Mouse (Mus musculus): ENCODE data around the gene Unc13d. TPM values are rescaled to one million over a fixed set of nuclear protein-coding genes. Genes with fewer than 3 reads are reported as not detected.
A peak's percentile ranks its signal among the peaks of the same experiment; 100 is the strongest.
"Not testable (repeated sequence)": the region's sequence is repeated elsewhere in the genome, so short reads cannot be mapped to it uniquely, and the experiment has no call there.

Gene Unc13d
- polyA plus RNA-seq, 1 experiment from 2014 or later: 1.3 TPM

DNA sequence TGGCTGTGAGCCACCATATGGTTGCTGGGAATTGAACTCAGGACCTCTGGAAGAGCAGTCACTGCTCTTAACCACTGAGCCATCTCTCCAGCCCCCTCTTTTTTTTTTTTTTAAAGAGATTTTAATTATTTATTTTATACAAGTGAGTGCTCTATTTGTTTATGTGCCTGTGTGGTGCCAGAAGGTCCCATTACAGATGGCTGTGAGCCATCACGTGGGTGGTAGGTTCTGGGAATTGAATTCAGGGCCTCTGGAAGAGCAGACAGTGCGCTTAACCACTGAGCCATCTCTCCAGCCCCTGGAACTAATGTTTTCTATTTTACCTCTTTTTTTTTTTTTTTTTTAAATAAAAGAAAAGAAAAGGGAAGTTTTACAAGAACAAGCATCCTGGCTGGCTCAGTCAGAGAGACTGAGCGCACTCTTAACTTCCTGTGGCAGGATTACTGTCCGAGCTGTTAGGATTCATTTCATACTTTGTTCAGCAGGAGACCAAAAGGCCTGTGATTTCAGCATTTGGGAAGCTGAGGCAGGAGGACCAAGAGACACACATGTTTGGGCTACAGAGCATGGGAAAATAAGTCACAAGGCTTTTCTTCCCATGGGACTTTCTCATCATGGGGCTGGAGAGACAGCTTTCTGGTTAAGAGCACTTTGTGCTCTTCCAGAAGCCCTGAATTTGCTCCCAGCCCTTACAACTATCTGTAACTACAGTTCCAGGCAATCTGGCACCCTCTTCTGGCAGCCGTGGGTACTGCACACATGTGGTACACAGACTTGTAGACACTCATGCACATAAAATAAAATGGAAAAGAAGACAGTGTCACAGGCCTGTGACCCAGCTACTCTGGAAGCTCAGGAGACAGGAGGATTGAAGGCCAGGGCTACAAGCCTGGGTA, 18.7 kb upstream of the Unc13d start:
- DNase-seq (ENCODE audit: low spot score) (peak; percentile 40), ATAC-seq (ENCODE audit: low FRiP score) (no peak)
- WGBS: 90% methylated on average over 5 of the region's 5 CpGs

GRCm38 (mm10) chr11:116095573-116095972, 17.8 kb upstream of the Unc13d start:
- no peaks in the 10 kb centered on the region for H3K36me3 ChIP-seq (ENCODE audit: control insufficient read depth, insufficient read depth, low read length)

More for the DNA sequence above, 18.7 kb upstream of the Unc13d start:
- Histone ChIP-seq H3K27ac (ENCODE audit: low read depth, low read length) (no peak overlapping the region), H3K9me3 (ENCODE audit: control insufficient read depth, low read length) (no peaks in the 10 kb centered on the region), H3K36me3 (ENCODE audit: control insufficient read depth, insufficient read depth, low read length) (no peaks in the 10 kb centered on the region), H3K4me2 (replicated peaks; ENCODE audit: low read depth, low read length) (no peak overlapping the region), H3K9ac (ENCODE audit: low read depth, low read length) (no peak overlapping the region), H3K4me3 (ENCODE audit: low read depth, low read length) (no peak overlapping the region), H3K4me1 (replicated peaks; ENCODE audit: control insufficient read depth, insufficient read depth, low read length) (no peaks in the 10 kb centered on the region), H3K27me3 (ENCODE audit: control insufficient read depth, insufficient read depth, low read length) (no peaks in the 10 kb centered on the region)

DNA sequence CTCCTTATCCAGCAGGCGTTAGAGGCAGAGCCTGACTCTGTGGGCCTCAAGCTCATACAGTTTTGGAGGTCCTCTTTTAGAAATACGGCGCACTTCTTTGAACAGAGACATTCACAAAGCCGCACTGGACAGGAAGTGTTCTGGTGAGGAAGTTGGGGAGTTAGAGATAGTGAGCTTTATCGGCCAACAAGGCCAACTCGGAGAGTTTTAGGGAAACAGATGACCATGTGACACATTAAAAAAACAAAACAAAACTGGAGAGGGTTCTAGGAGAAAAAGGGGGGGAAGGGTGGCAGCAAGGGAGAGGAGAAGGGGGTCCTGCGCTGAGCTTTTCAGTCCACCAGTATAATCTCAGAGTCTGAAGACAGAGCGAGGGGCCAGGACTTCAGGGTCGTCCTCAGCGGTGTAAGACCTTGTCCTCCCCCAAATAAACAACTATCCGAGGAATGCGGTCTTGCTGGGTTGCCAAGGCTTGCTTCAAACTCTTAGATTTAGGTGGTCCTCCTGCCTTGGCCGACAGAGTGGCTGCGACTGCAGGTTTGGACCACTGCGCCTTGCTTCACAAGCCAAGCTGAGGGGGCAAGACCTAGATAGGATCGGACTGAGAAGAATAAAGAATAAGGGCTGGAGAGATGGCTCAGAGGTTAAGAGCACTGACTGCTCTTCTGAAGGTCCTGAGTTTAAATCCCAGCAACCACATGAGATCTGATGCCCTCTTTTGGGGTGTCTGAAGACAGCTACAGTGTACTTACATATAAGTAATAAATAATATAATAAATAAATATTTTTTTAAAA, 16.2 kb upstream of the Unc13d start:
- H3K9me3 ChIP-seq (ENCODE audit: control insufficient read depth, low read length): no peaks in the 10 kb centered on the region
- no peak overlapping the region for H3K4me2 ChIP-seq (replicated peaks; ENCODE audit: low read depth, low read length)
- 66% methylated on average over 16 of the region's 16 CpGs for WGBS
- no peak overlapping the region for H3K27ac ChIP-seq (ENCODE audit: low read depth, low read length)
- H3K4me1 ChIP-seq (replicated peaks; ENCODE audit: control insufficient read depth, insufficient read depth, low read length): no peaks in the 10 kb centered on the region
- H3K36me3 ChIP-seq (ENCODE audit: control insufficient read depth, insufficient read depth, low read length): no peaks in the 10 kb centered on the region
- ATAC-seq (ENCODE audit: low FRiP score) (no peak), DNase-seq (ENCODE audit: low spot score) (no peak)
- H3K9ac ChIP-seq (ENCODE audit: low read depth, low read length): no peak overlapping the region
- no peaks in the 10 kb centered on the region for H3K27me3 ChIP-seq (ENCODE audit: control insufficient read depth, insufficient read depth, low read length)
- H3K4me3 ChIP-seq (ENCODE audit: low read depth, low read length): no peak overlapping the region

More at GRCm38 (mm10) chr11:116095573-116095972, 17.8 kb upstream of the Unc13d start:
- H3K27me3 ChIP-seq (ENCODE audit: control insufficient read depth, insufficient read depth, low read length): no peaks in the 10 kb centered on the region
- no peaks in the 10 kb centered on the region for H3K4me1 ChIP-seq (replicated peaks; ENCODE audit: control insufficient read depth, insufficient read depth, low read length)
- DNase-seq (ENCODE audit: low spot score): no peak
- WGBS: 77% methylated on average over 3 of the region's 3 CpGs
- H3K9ac ChIP-seq (ENCODE audit: low read depth, low read length): no peak overlapping the region
- no peaks in the 10 kb centered on the region for H3K9me3 ChIP-seq (ENCODE audit: control insufficient read depth, low read length)
- H3K4me3 ChIP-seq (ENCODE audit: low read depth, low read length): no peak overlapping the region
- H3K4me2 ChIP-seq (replicated peaks; ENCODE audit: low read depth, low read length): no peak overlapping the region
- no peak for ATAC-seq (ENCODE audit: low FRiP score)
- H3K27ac ChIP-seq (ENCODE audit: low read depth, low read length): no peak overlapping the region

- H3K9me3 ChIP-seq (ENCODE audit: control insufficient read depth, low read length); H3K4me1 ChIP-seq (replicated peaks; ENCODE audit: control insufficient read depth, insufficient read depth, low read length); H3K9ac ChIP-seq (ENCODE audit: low read depth, low read length); H3K27ac ChIP-seq (ENCODE audit: low read depth, low read length); H3K36me3 ChIP-seq (ENCODE audit: control insufficient read depth, insufficient read depth, low read length); ATAC-seq (ENCODE audit: low FRiP score); H3K4me3 ChIP-seq (ENCODE audit: low read depth, low read length); DNase-seq (ENCODE audit: low spot score); H3K27me3 ChIP-seq (ENCODE audit: control insufficient read depth, insufficient read depth, low read length); H3K4me2 ChIP-seq (replicated peaks; ENCODE audit: low read depth, low read length): not testable (repeated sequence)
- 93% methylated on average over 6 of the region's 6 CpGs for WGBS
These were observed 15.2 kb upstream of the Unc13d start for GRCm38 (mm10) chr11:116092959-116093358.

- Histone ChIP-seq H3K4me1 (replicated peaks; ENCODE audit: control insufficient read depth, insufficient read depth, low read length) (no peaks in the 10 kb centered on the region), H3K9ac (ENCODE audit: low read depth, low read length) (no peak overlapping the region), H3K4me2 (replicated peaks; ENCODE audit: low read depth, low read length) (no peak overlapping the region), H3K27ac (ENCODE audit: low read depth, low read length) (no peak overlapping the region), H3K36me3 (ENCODE audit: control insufficient read depth, insufficient read depth, low read length) (no peaks in the 10 kb centered on the region), H3K9me3 (ENCODE audit: control insufficient read depth, low read length) (no peaks in the 10 kb centered on the region), H3K27me3 (ENCODE audit: control insufficient read depth, insufficient read depth, low read length) (no peaks in the 10 kb centered on the region), H3K4me3 (ENCODE audit: low read depth, low read length) (no peak overlapping the region)
- WGBS: 84% methylated on average over 6 of the region's 6 CpGs
- no peak for ATAC-seq (ENCODE audit: low FRiP score)
- no peak for DNase-seq (ENCODE audit: low spot score)
These were observed 13.8 kb upstream of the Unc13d start for GRCm38 (mm10) chr11:116091591-116091990.

DNA sequence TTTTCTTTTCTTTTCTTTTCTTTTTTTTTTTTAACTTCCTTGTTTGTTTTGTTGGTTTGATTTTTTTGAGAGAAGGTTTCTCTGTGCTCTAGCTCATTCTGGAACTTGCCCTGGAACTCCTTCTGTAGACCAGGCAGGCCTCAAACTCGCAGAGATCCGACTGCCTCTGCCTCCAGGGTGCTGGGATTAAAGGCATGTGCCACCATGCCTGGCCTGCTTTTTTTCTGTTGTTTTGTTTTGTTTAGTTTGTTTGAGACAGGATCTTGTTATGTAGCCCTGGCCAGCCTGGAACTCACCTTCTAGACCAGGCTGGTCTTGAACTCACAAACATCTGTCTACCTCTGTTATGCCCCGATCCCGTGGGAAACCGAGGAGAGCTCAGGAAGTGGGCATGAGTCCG, 11.8 kb upstream of the Unc13d start:
- no peaks in the 10 kb centered on the region for H3K36me3 ChIP-seq (ENCODE audit: control insufficient read depth, insufficient read depth, low read length)
- no peaks in the 10 kb centered on the region for H3K9me3 ChIP-seq (ENCODE audit: control insufficient read depth, low read length)
- no peak overlapping the region for H3K4me2 ChIP-seq (replicated peaks; ENCODE audit: low read depth, low read length)
- no peak overlapping the region for H3K9ac ChIP-seq (ENCODE audit: low read depth, low read length)
- DNase-seq (ENCODE audit: low spot score) (no peak), ATAC-seq (ENCODE audit: low FRiP score) (no peak)
- 89% methylated on average over 6 of the region's 6 CpGs for WGBS
- no peaks in the 10 kb centered on the region for H3K27me3 ChIP-seq (ENCODE audit: control insufficient read depth, insufficient read depth, low read length)
- H3K27ac ChIP-seq (ENCODE audit: low read depth, low read length): no peak overlapping the region
- H3K4me3 ChIP-seq (ENCODE audit: low read depth, low read length): no peak overlapping the region
- H3K4me1 ChIP-seq (replicated peaks; ENCODE audit: control insufficient read depth, insufficient read depth, low read length): no peaks in the 10 kb centered on the region

- no peak for ATAC-seq (ENCODE audit: low FRiP score)
- Histone ChIP-seq H3K4me3 (ENCODE audit: low read depth, low read length) (no peak overlapping the region), H3K9me3 (ENCODE audit: control insufficient read depth, low read length) (no peaks in the 10 kb centered on the region), H3K4me1 (replicated peaks; ENCODE audit: control insufficient read depth, insufficient read depth, low read length) (no peaks in the 10 kb centered on the region), H3K9ac (ENCODE audit: low read depth, low read length) (no peak overlapping the region), H3K36me3 (ENCODE audit: control insufficient read depth, insufficient read depth, low read length) (no peaks in the 10 kb centered on the region), H3K27me3 (ENCODE audit: control insufficient read depth, insufficient read depth, low read length) (no peaks in the 10 kb centered on the region), H3K27ac (ENCODE audit: low read depth, low read length) (no peak overlapping the region), H3K4me2 (replicated peaks; ENCODE audit: low read depth, low read length) (no peak overlapping the region)
- 85% methylated on average over 11 of the region's 11 CpGs for WGBS
- DNase-seq (ENCODE audit: low spot score): no peak
These were observed 11.1 kb upstream of the Unc13d start for GRCm38 (mm10) chr11:116088741-116089394.

GRCm38 (mm10) chr11:116088188-116088587, 10.4 kb upstream of the Unc13d start:
- Histone ChIP-seq H3K4me1 (replicated peaks; ENCODE audit: control insufficient read depth, insufficient read depth, low read length) (no peaks in the 10 kb centered on the region), H3K4me2 (replicated peaks; ENCODE audit: low read depth, low read length) (no peak overlapping the region; the same call in 1 of the 2 replicates), H3K4me3 (ENCODE audit: low read depth, low read length) (no peak overlapping the region; the same call in 1 of the 2 replicates), H3K9ac (ENCODE audit: low read depth, low read length) (no peak overlapping the region), H3K36me3 (ENCODE audit: control insufficient read depth, insufficient read depth, low read length) (no peaks in the 10 kb centered on the region), H3K27me3 (ENCODE audit: control insufficient read depth, insufficient read depth, low read length) (no peaks in the 10 kb centered on the region), H3K9me3 (ENCODE audit: control insufficient read depth, low read length) (no peaks in the 10 kb centered on the region), H3K27ac (ENCODE audit: low read depth, low read length) (no peak overlapping the region)
- 88% methylated on average over 8 of the region's 8 CpGs for WGBS
- no peak for DNase-seq (ENCODE audit: low spot score)
- no peak for ATAC-seq (ENCODE audit: low FRiP score)

All from hindbrain, embryonic 11.5 days (tissue).